Mouse (Mus musculus): ENCODE measurements around the gene Etl4. TPM values are rescaled to one million over a fixed set of nuclear protein-coding genes. Genes with fewer than 3 reads are reported as not detected.

Etl4 gene
- polyA plus RNA-seq, 1 experiment, result 19.0 TPM

GRCm38 (mm10) chr2:20559083-20559482 lies 649.5 kb downstream of the Etl4 start:
- no peak for TF ChIP-seq CTCF (IDR thresholded peaks at IDR 0.05; ENCODE audit: extremely low read depth, insufficient read length, insufficient replicate concordance, low read depth, low read length)
- no peak for TF ChIP-seq POLR2A (IDR thresholded peaks at IDR 0.05; ENCODE audit: low read depth, low read length)
- Histone ChIP-seq H3K4me1 (ENCODE audit: control insufficient read depth, insufficient read depth, insufficient read length, low read length) (peaks cover 15% of the 10 kb centered on the region; the same call in 1 of the 2 replicates), H3K4me3 (ENCODE audit: low read depth, low read length) (no peak overlapping the region), H3K27me3 (ENCODE audit: control insufficient read depth, insufficient read depth, low read length) (no peaks in the 10 kb centered on the region), H3K27ac (ENCODE audit: insufficient read depth, low read depth, low read length) (no peak overlapping the region), H3K36me3 (ENCODE audit: control insufficient read depth, insufficient read depth, low read length) (no peaks in the 10 kb centered on the region)
- WGBS, result 75% methylated on average over 5 of the region's 5 CpGs

GRCm38 (mm10) chr2:20559723-20560122 lies 650.1 kb downstream of the Etl4 start:
- Histone ChIP-seq H3K4me3 (ENCODE audit: low read depth, low read length) (no peak overlapping the region), H3K36me3 (ENCODE audit: control insufficient read depth, insufficient read depth, low read length) (no peaks in the 10 kb centered on the region), H3K27me3 (ENCODE audit: control insufficient read depth, insufficient read depth, low read length) (no peaks in the 10 kb centered on the region), H3K27ac (ENCODE audit: insufficient read depth, low read depth, low read length) (no peak overlapping the region), H3K4me1 (ENCODE audit: control insufficient read depth, insufficient read depth, insufficient read length, low read length) (peaks cover 15% of the 10 kb centered on the region; the same call in 1 of the 2 replicates)
- no peak for TF ChIP-seq POLR2A (IDR thresholded peaks at IDR 0.05; ENCODE audit: low read depth, low read length)
- no peak for TF ChIP-seq CTCF (IDR thresholded peaks at IDR 0.05; ENCODE audit: extremely low read depth, insufficient read length, insufficient replicate concordance, low read depth, low read length)
- 16% methylated on average over 2 of the region's 2 CpGs for WGBS

GRCm38 (mm10) chr2:20560581-20560980 lies 651.0 kb downstream of the Etl4 start:
- Histone ChIP-seq H3K36me3 (ENCODE audit: control insufficient read depth, insufficient read depth, low read length) (no peaks in the 10 kb centered on the region), H3K27ac (ENCODE audit: insufficient read depth, low read depth, low read length) (no peak overlapping the region), H3K4me3 (ENCODE audit: low read depth, low read length) (no peak overlapping the region), H3K27me3 (ENCODE audit: control insufficient read depth, insufficient read depth, low read length) (no peaks in the 10 kb centered on the region), H3K4me1 (ENCODE audit: control insufficient read depth, insufficient read depth, insufficient read length, low read length) (peaks cover 15% of the 10 kb centered on the region; the same call in 1 of the 2 replicates)
- no peak for TF ChIP-seq POLR2A (IDR thresholded peaks at IDR 0.05; ENCODE audit: low read depth, low read length)
- TF ChIP-seq CTCF (IDR thresholded peaks at IDR 0.05; ENCODE audit: extremely low read depth, insufficient read length, insufficient replicate concordance, low read depth, low read length), result no peak
- WGBS, result 61% methylated on average over 9 of the region's 9 CpGs

- Histone ChIP-seq H3K36me3 (ENCODE audit: control insufficient read depth, insufficient read depth, low read length) (no peaks in the 10 kb centered on the region), H3K4me3 (ENCODE audit: low read depth, low read length) (no peak overlapping the region), H3K27me3 (ENCODE audit: control insufficient read depth, insufficient read depth, low read length) (no peaks in the 10 kb centered on the region), H3K4me1 (ENCODE audit: control insufficient read depth, insufficient read depth, insufficient read length, low read length) (peaks cover 15% of the 10 kb centered on the region; the same call in 1 of the 2 replicates), H3K27ac (ENCODE audit: insufficient read depth, low read depth, low read length) (no peak overlapping the region)
- WGBS, result 72% methylated on average over 6 of the region's 6 CpGs
- TF ChIP-seq POLR2A (IDR thresholded peaks at IDR 0.05; ENCODE audit: low read depth, low read length) (no peak), CTCF (IDR thresholded peaks at IDR 0.05; ENCODE audit: extremely low read depth, insufficient read length, insufficient replicate concordance, low read depth, low read length) (no peak)
These were observed 653.5 kb downstream of the Etl4 start for GRCm38 (mm10) chr2:20563036-20563435.

GRCm38 (mm10) chr2:20568456-20568855 lies 658.9 kb downstream of the Etl4 start:
- TF ChIP-seq CTCF (IDR thresholded peaks at IDR 0.05; ENCODE audit: extremely low read depth, insufficient read length, insufficient replicate concordance, low read depth, low read length) (no peak), POLR2A (IDR thresholded peaks at IDR 0.05; ENCODE audit: low read depth, low read length) (no peak)
- H3K4me3 ChIP-seq (ENCODE audit: low read depth, low read length), result no peak overlapping the region
- H3K4me1 ChIP-seq (ENCODE audit: control insufficient read depth, insufficient read depth, insufficient read length, low read length), result no peaks in the 10 kb centered on the region
- WGBS, result 82% methylated on average over 1 of the region's 1 CpGs
- H3K36me3 ChIP-seq (ENCODE audit: control insufficient read depth, insufficient read depth, low read length), result no peaks in the 10 kb centered on the region
- H3K27me3 ChIP-seq (ENCODE audit: control insufficient read depth, insufficient read depth, low read length), result no peaks in the 10 kb centered on the region
- H3K27ac ChIP-seq (ENCODE audit: insufficient read depth, low read depth, low read length), result no peak overlapping the region

- 93% methylated on average over 1 of the region's 1 CpGs for WGBS
- Histone ChIP-seq H3K27me3 (ENCODE audit: control insufficient read depth, insufficient read depth, low read length) (no peaks in the 10 kb centered on the region), H3K27ac (ENCODE audit: insufficient read depth, low read depth, low read length) (no peak overlapping the region), H3K4me3 (ENCODE audit: low read depth, low read length) (no peak overlapping the region), H3K4me1 (ENCODE audit: control insufficient read depth, insufficient read depth, insufficient read length, low read length) (no peaks in the 10 kb centered on the region), H3K36me3 (ENCODE audit: control insufficient read depth, insufficient read depth, low read length) (no peaks in the 10 kb centered on the region)
- TF ChIP-seq POLR2A (IDR thresholded peaks at IDR 0.05; ENCODE audit: low read depth, low read length), result no peak
- TF ChIP-seq CTCF (IDR thresholded peaks at IDR 0.05; ENCODE audit: extremely low read depth, insufficient read length, insufficient replicate concordance, low read depth, low read length), result no peak
These were observed 662.4 kb downstream of the Etl4 start for GRCm38 (mm10) chr2:20571940-20572339.

GRCm38 (mm10) chr2:20580331-20580730 lies 670.8 kb downstream of the Etl4 start:
- 65% methylated on average over 3 of the region's 3 CpGs for WGBS
- H3K4me3 ChIP-seq (ENCODE audit: low read depth, low read length), result no peak overlapping the region
- H3K36me3 ChIP-seq (ENCODE audit: control insufficient read depth, insufficient read depth, low read length), result no peaks in the 10 kb centered on the region
- H3K27ac ChIP-seq (ENCODE audit: insufficient read depth, low read depth, low read length), result no peak overlapping the region
- TF ChIP-seq POLR2A (IDR thresholded peaks at IDR 0.05; ENCODE audit: low read depth, low read length) (no peak), CTCF (IDR thresholded peaks at IDR 0.05; ENCODE audit: extremely low read depth, insufficient read length, insufficient replicate concordance, low read depth, low read length) (no peak)
- 0 out of 2 replicates have a peak, but pooled peaks cover 2% of the 10 kb centered on the region for H3K4me1 ChIP-seq (ENCODE audit: control insufficient read depth, insufficient read depth, insufficient read length, low read length)
- no peaks in the 10 kb centered on the region for H3K27me3 ChIP-seq (ENCODE audit: control insufficient read depth, insufficient read depth, low read length)

All from small intestine, adult 2 months (tissue).